Mouse (Mus musculus): ENCODE results near the gene Psmc3ip. TPM values are rescaled to one million over a fixed set of nuclear protein-coding genes. Genes with fewer than 3 reads are reported as not detected.

Gene Psmc3ip
- polyA plus RNA-seq, 1 experiment from 2014 or later, result 20.5 TPM

DNA sequence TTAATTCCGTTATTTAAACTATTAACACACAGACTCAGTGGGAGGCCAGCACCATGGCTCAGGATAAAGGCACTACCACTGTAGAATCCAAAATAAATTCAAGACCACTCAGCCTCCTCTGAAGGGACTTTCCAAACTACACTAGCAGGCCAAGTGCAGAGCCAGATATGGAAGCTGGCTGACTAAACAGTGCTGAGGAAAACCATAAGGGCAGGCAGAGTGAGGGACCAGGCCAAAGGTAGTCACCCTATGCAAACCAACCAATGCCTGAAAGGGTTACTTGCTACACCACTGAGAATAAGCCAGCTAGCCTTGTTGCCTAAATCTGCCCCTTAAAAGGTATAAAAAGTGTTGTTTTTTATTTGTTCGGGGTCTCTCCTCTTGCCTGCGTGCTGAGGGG lies 16.9 kb upstream of the Psmc3ip start:
- peaks cover 13% of the 10 kb centered on the region for H3K36me3 ChIP-seq
- no peaks in the 10 kb centered on the region for H3K27me3 ChIP-seq
- H3K4me2 ChIP-seq, result no peak overlapping the region
- peaks cover 42% of the 10 kb centered on the region for H3K4me1 ChIP-seq (replicated peaks)
- no peak overlapping the region; the same call in 1 of the 2 replicates for H3K9ac ChIP-seq
- ATAC-seq (ENCODE audit: low read depth), result no peak
- 0 out of 2 replicates have a peak, but pooled peaks cover 4% of the 10 kb centered on the region for H3K9me3 ChIP-seq
- 84% methylated on average over 3 of the region's 3 CpGs for WGBS
- H3K27ac ChIP-seq (replicated peaks), result no peak overlapping the region
- no peak overlapping the region for H3K4me3 ChIP-seq

DNA sequence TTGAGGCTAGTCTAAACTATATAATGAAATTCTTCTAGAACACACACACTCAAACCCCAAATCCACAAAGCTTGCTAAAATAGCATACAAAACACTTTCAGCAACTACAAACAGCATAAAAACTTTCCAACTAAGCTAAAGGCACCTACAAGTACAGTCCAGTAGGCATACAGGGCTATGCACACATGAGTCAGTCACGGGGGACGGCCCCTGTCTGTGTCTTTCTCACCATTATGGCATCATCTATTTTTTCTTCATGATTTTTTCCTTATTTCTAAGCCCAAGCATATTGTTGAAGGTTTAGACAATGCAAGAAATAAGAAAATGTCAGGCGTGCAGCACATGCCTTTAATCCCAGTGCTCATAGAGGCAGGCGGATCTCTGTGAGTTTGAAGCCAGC lies 15.9 kb upstream of the Psmc3ip start:
- H3K4me1 ChIP-seq (replicated peaks), result peaks cover 31% of the 10 kb centered on the region
- H3K4me2 ChIP-seq, result no peak overlapping the region
- no peak overlapping the region for H3K4me3 ChIP-seq
- no peak for ATAC-seq (ENCODE audit: low read depth)
- no peak overlapping the region for H3K27ac ChIP-seq (replicated peaks)
- H3K9me3 ChIP-seq, result 0 out of 2 replicates have a peak, but pooled peaks cover 4% of the 10 kb centered on the region
- H3K36me3 ChIP-seq, result peaks cover 8% of the 10 kb centered on the region
- WGBS, result 92% methylated on average over 4 of the region's 4 CpGs
- no peaks in the 10 kb centered on the region for H3K27me3 ChIP-seq
- no peak overlapping the region for H3K9ac ChIP-seq

GRCm38 (mm10) chr11:101110708-101111107 lies 15.5 kb upstream of the Psmc3ip start:
- no peaks in the 10 kb centered on the region for H3K27me3 ChIP-seq
- no peak overlapping the region for H3K9ac ChIP-seq
- 0 out of 2 replicates have a peak, but pooled peaks cover 4% of the 10 kb centered on the region for H3K9me3 ChIP-seq
- peaks cover 12% of the 10 kb centered on the region for H3K36me3 ChIP-seq
- ATAC-seq (ENCODE audit: low read depth), result no peak
- H3K4me1 ChIP-seq (replicated peaks), result peaks cover 27% of the 10 kb centered on the region
- no peak overlapping the region for H3K27ac ChIP-seq (replicated peaks)
- no peak overlapping the region for H3K4me2 ChIP-seq
- no peak overlapping the region for H3K4me3 ChIP-seq
- 58% methylated on average over 5 of the region's 5 CpGs for WGBS

DNA sequence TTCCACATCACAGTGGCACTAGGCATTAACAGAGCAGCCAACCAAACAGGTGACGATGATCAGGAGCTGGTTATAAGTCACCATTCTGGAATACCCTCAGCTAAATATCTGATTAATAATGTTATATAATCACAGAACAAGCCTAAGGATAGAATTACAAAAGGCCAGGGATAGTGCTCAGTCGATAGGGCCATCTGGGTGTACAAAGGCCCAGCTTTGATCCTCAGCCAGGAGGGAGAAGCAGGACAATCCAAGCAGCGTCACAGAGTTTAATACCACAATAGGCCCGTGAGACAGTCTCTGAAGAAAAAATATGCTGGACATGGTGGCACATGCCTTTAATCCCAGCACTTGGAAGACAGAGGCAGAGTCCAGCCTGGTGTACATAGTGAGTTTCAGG lies 14.1 kb upstream of the Psmc3ip start:
- Histone ChIP-seq H3K9ac (no peak overlapping the region), H3K4me2 (no peak overlapping the region), H3K4me3 (no peak overlapping the region), H3K27me3 (no peaks in the 10 kb centered on the region), H3K27ac (replicated peaks) (no peak overlapping the region), H3K4me1 (replicated peaks) (peaks cover 13% of the 10 kb centered on the region; the same call in 1 of the 2 replicates), H3K36me3 (peaks cover 21% of the 10 kb centered on the region), H3K9me3 (0 out of 2 replicates have a peak, but pooled peaks cover 4% of the 10 kb centered on the region)
- ATAC-seq (ENCODE audit: low read depth), result no peak
- 63% methylated on average over 4 of the region's 4 CpGs for WGBS

DNA sequence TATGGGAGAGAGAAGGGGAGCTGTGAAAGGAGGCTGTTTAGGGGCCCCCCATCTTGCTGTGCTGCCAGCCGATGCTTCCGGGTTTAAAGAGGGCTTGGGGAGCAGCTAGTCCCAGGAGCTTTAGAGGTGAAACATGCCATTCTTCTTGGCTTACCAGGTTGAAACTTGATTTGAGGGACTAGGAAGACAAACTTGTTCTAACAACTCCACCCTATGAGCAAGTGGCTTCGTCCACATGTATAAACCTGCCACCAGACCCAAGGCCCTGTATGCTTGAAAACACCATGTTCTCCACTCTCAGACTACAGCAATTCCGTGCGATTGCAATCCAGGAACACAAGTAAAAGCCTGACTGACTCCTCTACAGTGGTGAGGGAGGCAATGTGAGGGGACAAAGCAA lies 7.8 kb upstream of the Psmc3ip start:
- H3K27ac ChIP-seq (replicated peaks), result no peak overlapping the region
- H3K9ac ChIP-seq, result no peak overlapping the region
- peaks cover 76% of the 10 kb centered on the region for H3K36me3 ChIP-seq
- ATAC-seq (ENCODE audit: low read depth), result no peak
- no peaks in the 10 kb centered on the region for H3K9me3 ChIP-seq
- no peak overlapping the region for H3K4me2 ChIP-seq
- no peaks in the 10 kb centered on the region for H3K27me3 ChIP-seq
- WGBS, result 91% methylated on average over 5 of the region's 5 CpGs
- no peak overlapping the region for H3K4me3 ChIP-seq
- H3K4me1 ChIP-seq (replicated peaks), result no peaks in the 10 kb centered on the region

DNA sequence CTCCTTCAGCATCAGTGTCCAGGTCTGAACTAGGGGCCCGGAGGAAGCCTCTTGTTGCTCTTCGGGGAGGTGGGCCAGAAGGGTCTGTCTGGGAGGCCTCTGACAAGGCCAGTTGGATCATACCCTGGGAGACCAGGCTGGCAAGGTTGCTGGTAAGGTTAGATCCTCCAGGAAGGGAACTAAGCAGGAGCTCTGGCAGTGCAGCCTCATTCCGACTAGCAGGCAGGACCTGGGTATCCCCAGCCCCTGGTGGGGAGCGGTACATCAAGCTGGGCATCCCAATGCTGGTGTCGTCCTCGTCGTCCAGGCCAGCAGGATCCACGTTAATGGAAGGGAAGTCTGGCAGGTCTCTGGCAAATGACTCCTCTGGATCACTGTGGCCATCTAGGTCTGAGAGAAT lies 3.0 kb upstream of the Psmc3ip start:
- H3K27ac ChIP-seq (replicated peaks), result no peak overlapping the region
- no peaks in the 10 kb centered on the region for H3K27me3 ChIP-seq
- H3K4me3 ChIP-seq, result no peak overlapping the region
- H3K9me3 ChIP-seq, result no peaks in the 10 kb centered on the region
- no peak for ATAC-seq (ENCODE audit: low read depth)
- no peak overlapping the region for H3K9ac ChIP-seq
- WGBS, result 91% methylated on average over 8 of the region's 8 CpGs
- H3K4me2 ChIP-seq, result no peak overlapping the region
- peaks cover 74% of the 10 kb centered on the region for H3K36me3 ChIP-seq
- peaks cover 23% of the 10 kb centered on the region for H3K4me1 ChIP-seq (replicated peaks)

GRCm38 (mm10) chr11:101094930-101095313 lies 314 bp downstream of the Psmc3ip start:
- WGBS, result 1% methylated on average over 18 of the region's 18 CpGs
- Histone ChIP-seq H3K9me3 (no peaks in the 10 kb centered on the region), H3K36me3 (peaks cover 75% of the 10 kb centered on the region), H3K4me3 (peak overlapping the region; percentile 80), H3K27me3 (no peaks in the 10 kb centered on the region), H3K4me1 (replicated peaks) (peaks cover 23% of the 10 kb centered on the region), H3K4me2 (peak overlapping the region; percentile 88), H3K27ac (replicated peaks) (0 out of 2 replicates have a peak overlapping the region, but pooled peaks have one; percentile 91), H3K9ac (peak overlapping the region; percentile 82)
- ATAC-seq (ENCODE audit: low read depth), result peak; percentile 34

DNA sequence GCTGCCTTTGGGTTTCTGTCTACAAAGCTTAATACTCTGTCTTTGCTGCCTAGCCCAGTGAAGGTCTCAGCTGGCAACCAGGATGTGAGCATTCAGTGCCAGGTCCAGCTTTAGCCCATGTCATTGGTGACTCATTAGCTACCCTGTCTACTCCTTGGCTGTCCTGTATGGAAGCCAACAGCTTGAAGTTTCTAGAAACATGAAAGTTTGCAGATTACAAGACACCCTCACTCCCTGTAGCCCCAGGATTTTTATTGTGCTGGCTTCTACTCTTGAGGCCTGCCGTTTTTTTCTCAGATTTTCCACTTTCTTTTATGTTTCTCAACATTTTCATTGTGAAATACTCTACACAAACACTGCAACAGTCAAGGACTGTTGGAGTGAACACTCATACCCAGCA lies 5.3 kb downstream of the Psmc3ip start:
- ATAC-seq (ENCODE audit: low read depth), result no peak
- H3K36me3 ChIP-seq, result peaks cover 57% of the 10 kb centered on the region
- WGBS, result 93% methylated on average over 1 of the region's 1 CpGs
- no peak overlapping the region for H3K4me3 ChIP-seq
- no peak overlapping the region for H3K27ac ChIP-seq (replicated peaks)
- no peaks in the 10 kb centered on the region for H3K9me3 ChIP-seq
- H3K27me3 ChIP-seq, result no peaks in the 10 kb centered on the region
- H3K9ac ChIP-seq, result no peak overlapping the region
- H3K4me1 ChIP-seq (replicated peaks), result peaks cover 43% of the 10 kb centered on the region
- H3K4me2 ChIP-seq, result no peak overlapping the region

- peak overlapping the region; percentile 85 for H3K9ac ChIP-seq
- H3K36me3 ChIP-seq, result peaks cover 49% of the 10 kb centered on the region
- peak overlapping the region; percentile 87 for H3K27ac ChIP-seq (replicated peaks)
- H3K4me2 ChIP-seq, result peak overlapping the region; percentile 96
- ATAC-seq (ENCODE audit: low read depth), result no peak; the same call in 1 of the 2 replicates
- H3K4me3 ChIP-seq, result peak overlapping the region; percentile 56
- peaks cover 43% of the 10 kb centered on the region for H3K4me1 ChIP-seq (replicated peaks)
- 11% methylated on average over 8 of the region's 8 CpGs for WGBS
- no peaks in the 10 kb centered on the region for H3K9me3 ChIP-seq
- H3K27me3 ChIP-seq, result no peaks in the 10 kb centered on the region
These were observed 7.6 kb downstream of the Psmc3ip start for GRCm38 (mm10) chr11:101087682-101088055.

DNA sequence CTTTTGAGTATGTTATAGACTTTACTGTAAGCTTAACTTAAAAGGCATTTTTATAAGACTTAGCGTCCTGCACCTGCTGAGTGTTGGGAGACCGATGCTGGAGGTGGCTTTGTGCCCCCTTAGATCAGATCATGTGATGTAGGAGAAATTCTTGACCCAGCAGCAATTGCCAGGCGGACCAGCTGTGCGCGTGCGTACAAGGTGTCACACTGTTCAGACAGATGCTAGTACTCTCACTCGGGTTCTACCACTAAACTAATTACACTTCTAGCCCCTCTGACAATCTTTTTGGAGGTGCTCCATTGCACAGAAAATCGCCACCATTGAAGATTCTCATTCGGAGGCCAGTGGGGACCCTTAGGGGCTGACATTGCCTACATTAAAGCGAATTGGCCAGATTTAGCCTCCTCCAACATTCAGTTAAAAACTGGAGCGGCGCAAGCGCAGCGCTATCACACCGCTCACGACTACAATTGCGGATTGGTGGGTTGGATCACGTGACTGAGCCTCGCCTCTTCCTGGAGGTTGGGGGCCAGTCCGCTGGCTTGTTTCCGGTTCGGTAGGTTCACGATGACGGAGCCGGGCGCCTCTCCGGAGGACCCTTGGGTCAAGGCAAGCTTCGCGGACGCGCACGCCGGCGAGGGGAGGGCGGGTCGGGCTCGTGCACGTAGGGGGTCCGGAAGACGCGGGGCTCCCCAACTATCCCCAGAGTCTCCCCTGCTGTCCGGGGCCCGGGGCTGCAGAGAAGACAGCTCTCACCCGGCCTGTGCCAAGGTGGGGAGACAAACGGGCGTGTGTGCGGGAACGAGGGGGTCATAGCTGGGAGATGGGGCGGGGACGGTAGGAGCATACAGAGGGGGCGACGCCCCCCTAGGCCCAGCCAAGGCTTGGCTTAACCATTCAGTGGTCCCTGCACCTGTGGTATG lies 8.2 kb downstream of the Psmc3ip start, which contains the start of gene Mlx:
Gene Mlx (plus strand): TSS at position 522 of the 926 bp plus-strand sequence.
- H3K9ac ChIP-seq, result peak within 1 kb of the TSS; percentile 85
- peaks cover 43% of the 10 kb centered on the region for H3K4me1 ChIP-seq (replicated peaks)
- H3K9me3 ChIP-seq, result no peaks in the 10 kb centered on the region
- H3K4me2 ChIP-seq, result peak within 1 kb of the TSS; percentile 96
- H3K36me3 ChIP-seq, result peaks cover 42% of the 10 kb centered on the region
- no peaks in the 10 kb centered on the region for H3K27me3 ChIP-seq
- 2% methylated on average over 52 of the region's 52 CpGs for WGBS
- peak; percentile 75 for ATAC-seq (ENCODE audit: low read depth)
- peak within 1 kb of the TSS; percentile 87 for H3K27ac ChIP-seq (replicated peaks)
- H3K4me3 ChIP-seq, result peak within 1 kb of the TSS; percentile 56

GRCm38 (mm10) chr11:101086323-101086674 lies 8.9 kb downstream of the Psmc3ip start:
- Histone ChIP-seq H3K4me3 (peak overlapping the region; percentile 56), H3K9ac (peak overlapping the region; percentile 85)

GRCm38 (mm10) chr11:101085617-101086322 lies 9.5 kb downstream of the Psmc3ip start:
- H3K27ac ChIP-seq (replicated peaks), result peak overlapping the region; percentile 87; the same call in 1 of the 2 replicates
- H3K4me2 ChIP-seq, result 0 out of 2 replicates have a peak overlapping the region, but pooled peaks have one; percentile 96
- H3K9ac ChIP-seq, result peak overlapping the region; percentile 85

More at GRCm38 (mm10) chr11:101086323-101086674, 8.9 kb downstream of the Psmc3ip start:
- Histone ChIP-seq H3K9me3 (no peaks in the 10 kb centered on the region), H3K4me2 (peak overlapping the region; percentile 96), H3K27ac (replicated peaks) (peak overlapping the region; percentile 87), H3K36me3 (peaks cover 35% of the 10 kb centered on the region), H3K27me3 (peaks cover under 1% of the 10 kb centered on the region; the same call in 1 of the 2 replicates), H3K4me1 (replicated peaks) (peaks cover 51% of the 10 kb centered on the region)
- ATAC-seq (ENCODE audit: low read depth), result no peak
- WGBS, result 89% methylated on average over 6 of the region's 6 CpGs

More at GRCm38 (mm10) chr11:101085617-101086322, 9.5 kb downstream of the Psmc3ip start:
- Histone ChIP-seq H3K4me3 (no peak overlapping the region), H3K27me3 (peaks cover 6% of the 10 kb centered on the region), H3K4me1 (replicated peaks) (peaks cover 53% of the 10 kb centered on the region), H3K36me3 (peaks cover 30% of the 10 kb centered on the region), H3K9me3 (no peaks in the 10 kb centered on the region)
- 93% methylated on average over 18 of the region's 18 CpGs for WGBS
- ATAC-seq (ENCODE audit: low read depth), result no peak

Measured in neural tube, embryonic 13.5 days (tissue).